8 mouse cellular contexts compared by ENCODE assay signal in genomic region chr4:34686874-34687567, GRCm38 (mm10). TPM values are rescaled to one million over a fixed set of nuclear protein-coding genes. Genes with fewer than 3 reads are reported as not detected.
DNase-seq lines count a peak whose midpoint lies in the region; ATAC-seq and TF ChIP-seq lines count a peak whose summit lies in the region.

Gene Slc35a1, minus strand, starts transcription at chr4:34687438.

- H3K9me3 ChIP-seq in ES-E14 (ENCODE audit: control insufficient read depth, insufficient read depth, low read depth, low read length): no peaks in the 10 kb centered on the region
- H3K9me3 ChIP-seq in forebrain, embryonic 15.5 days: no peaks in the 10 kb centered on the region
- H3K9me3 ChIP-seq in lung, embryonic 14.5 days (ENCODE audit: low read depth, low read length): no peaks in the 10 kb centered on the region

- peak; percentile 59 for DNase-seq in ES-E14 (ENCODE audit: low read depth, low spot score)
- peak; percentile 96 for DNase-seq in cerebellum, adult 11-12 months
- peak; percentile 89 for DNase-seq in heart, postnatal 25 days (ENCODE audit: low spot score)
- DNase-seq in layer of hippocampus, adult 2 months (ENCODE audit: low spot score in 2 of 2): peak; percentile 93 to 95
- peak; percentile 95 for DNase-seq in lung, embryonic 14.5 days
- peak; percentile 93 for DNase-seq in thymus, adult 2 months

- under 1% methylated on average over 63 of the region's 65 CpGs for WGBS in forebrain, embryonic 15.5 days
- WGBS in lung, embryonic 14.5 days: under 1% methylated on average over 65 of the region's 65 CpGs
- WGBS in olfactory bulb, adult 2 months: under 1% methylated on average over 65 of the region's 65 CpGs
- WGBS in thymus, adult 2 months: 1% methylated on average over 65 of the region's 65 CpGs

- ATAC-seq in forebrain, embryonic 15.5 days (replicated peaks): peak; percentile 99
- peak; percentile 96 for ATAC-seq in lung, embryonic 14.5 days (ENCODE audit: insufficient read depth)

- H3K36me3 ChIP-seq in ES-E14 (ENCODE audit: control insufficient read depth, insufficient read depth, low read length, poor library complexity, severe bottlenecking): no peaks in the 10 kb centered on the region
- peaks cover 12% of the 10 kb centered on the region for H3K36me3 ChIP-seq in forebrain, embryonic 15.5 days
- peaks cover 8% of the 10 kb centered on the region for H3K36me3 ChIP-seq in lung, embryonic 14.5 days (ENCODE audit: insufficient read depth)
- 0 out of 2 replicates have a peak, but pooled peaks cover 4% of the 10 kb centered on the region for H3K36me3 ChIP-seq in thymus, adult 2 months (ENCODE audit: control insufficient read depth, insufficient read depth, low read length)

- TF ChIP-seq CTCF in layer of hippocampus, adult 2 months (conservative IDR thresholded peaks at IDR 0.05): peak; percentile 42
- no peak for TF ChIP-seq CTCF in lung, embryonic 14.5 days (IDR thresholded peaks at IDR 0.05; ENCODE audit: low read depth)
- TF ChIP-seq CTCF in olfactory bulb, adult 2 months (IDR thresholded peaks at IDR 0.05; ENCODE audit: insufficient read depth, low read depth, low read length): no peak
- TF ChIP-seq CTCF in thymus, adult 2 months (IDR thresholded peaks at IDR 0.05; ENCODE audit: borderline replicate concordance, control insufficient read depth, extremely low read depth, insufficient read depth, low read length, poor library complexity): peak; percentile 71; the same call in 1 of the 2 replicates

- H3K27me3 ChIP-seq in forebrain, embryonic 15.5 days: no peaks in the 10 kb centered on the region
- H3K27me3 ChIP-seq in lung, embryonic 14.5 days (ENCODE audit: insufficient read depth, low read length): no peaks in the 10 kb centered on the region
- no peaks in the 10 kb centered on the region for H3K27me3 ChIP-seq in thymus, adult 2 months (ENCODE audit: control insufficient read depth, insufficient read depth, low read length)

- H3K9ac ChIP-seq in ES-E14 (ENCODE audit: insufficient read depth, low read depth, low read length, poor library complexity, severe bottlenecking): peak within 1 kb of the TSS; percentile 74
- peak within 1 kb of the TSS; percentile 94 for H3K9ac ChIP-seq in forebrain, embryonic 15.5 days (replicated peaks)
- peak within 1 kb of the TSS; percentile 89 for H3K9ac ChIP-seq in lung, embryonic 14.5 days

- TF ChIP-seq POLR2A in olfactory bulb, adult 2 months (IDR thresholded peaks at IDR 0.05; ENCODE audit: insufficient read depth, low read depth, low read length): peak; percentile 75
- TF ChIP-seq POLR2A in thymus, adult 2 months (IDR thresholded peaks at IDR 0.05; ENCODE audit: control insufficient read depth, extremely low read depth, insufficient read depth, low read length, poor library complexity): peak; percentile 74

- H3K4me1 ChIP-seq in ES-E14 (ENCODE audit: control insufficient read depth in 2 of 2, insufficient read depth in 2 of 2, low read length in 2 of 2, poor library complexity in 1 of 2): 0 out of 4 replicates have a peak, but pooled peaks cover 0 to 2% of the 10 kb centered on the region in 2 experiments
- H3K4me1 ChIP-seq in forebrain, embryonic 15.5 days: peaks cover 16% of the 10 kb centered on the region
- no peaks in the 10 kb centered on the region; the same call in 1 of the 2 replicates for H3K4me1 ChIP-seq in lung, embryonic 14.5 days (ENCODE audit: insufficient read depth)
- H3K4me1 ChIP-seq in olfactory bulb, adult 2 months (ENCODE audit: control insufficient read depth, insufficient read depth, low read length): peaks cover 2% of the 10 kb centered on the region; the same call in 1 of the 2 replicates
- no peaks in the 10 kb centered on the region for H3K4me1 ChIP-seq in thymus, adult 2 months (replicated peaks; ENCODE audit: control insufficient read depth, insufficient read depth, low read length)

- H3K27ac ChIP-seq in ES-E14 (ENCODE audit: insufficient read depth, low read depth, low read length, poor library complexity, severe bottlenecking): no peak within 1 kb of the TSS
- peak within 1 kb of the TSS; percentile 95 for H3K27ac ChIP-seq in forebrain, embryonic 15.5 days (replicated peaks)
- peak within 1 kb of the TSS; percentile 97 for H3K27ac ChIP-seq in layer of hippocampus, adult 2 months
- peak within 1 kb of the TSS; percentile 97 for H3K27ac ChIP-seq in lung, embryonic 14.5 days (ENCODE audit: low read depth)
- peak within 1 kb of the TSS; percentile 66 for H3K27ac ChIP-seq in olfactory bulb, adult 2 months (ENCODE audit: insufficient read depth, low read depth, low read length)
- H3K27ac ChIP-seq in thymus, adult 2 months (ENCODE audit: control insufficient read depth, insufficient read depth, low read length): no peak within 1 kb of the TSS

- intact Hi-C loops in heart, postnatal 25 days (cut with DNase I): loop anchor here (2.0 to 10.0 kb wide), 3 partner anchors 92 to 538 kb away; partner anchors contain the start of genes C9orf72 and Smim8

- H3K4me2 ChIP-seq in forebrain, embryonic 15.5 days (replicated peaks): peak within 1 kb of the TSS; percentile 43
- H3K4me2 ChIP-seq in lung, embryonic 14.5 days: peak within 1 kb of the TSS; percentile 69

- in situ Hi-C loops in ES-E14 (cut with MboI; ENCODE audit: low sequenced_read_pairs in 2 of 2, unreplicated experiment in 2 of 2): no loop called here

- H3K4me3 ChIP-seq in ES-E14 (ENCODE audit: insufficient read depth in 1 of 2, low read depth in 1 of 2, low read length in 2 of 2, poor library complexity in 1 of 2, severe bottlenecking in 1 of 2): peak within 1 kb of the TSS; percentile 79 to 93
- peak within 1 kb of the TSS; percentile 82 for H3K4me3 ChIP-seq in forebrain, embryonic 15.5 days
- peak within 1 kb of the TSS; percentile 69 for H3K4me3 ChIP-seq in layer of hippocampus, adult 2 months
- peak within 1 kb of the TSS; percentile 77 for H3K4me3 ChIP-seq in lung, embryonic 14.5 days (ENCODE audit: low read depth, low read length)
- H3K4me3 ChIP-seq in olfactory bulb, adult 2 months (ENCODE audit: insufficient read depth, low read depth, low read length): peak within 1 kb of the TSS; percentile 79
- peak within 1 kb of the TSS; percentile 94 for H3K4me3 ChIP-seq in thymus, adult 2 months (ENCODE audit: control insufficient read depth, insufficient read depth, low read length)

TF ChIP-seq in ES-E14, 5 proteins besides CTCF, POLR2A, EP300 and RAD21:
- TF ChIP-seq CHD2 (IDR thresholded peaks at IDR 0.05; ENCODE audit: low read depth, low read length) (no peak), MAFK (IDR thresholded peaks at IDR 0.05; ENCODE audit: insufficient read depth, low read depth, low read length) (no peak), HCFC1 (IDR thresholded peaks at IDR 0.05; ENCODE audit: borderline replicate concordance, insufficient read depth, low read length) (peak; percentile 79)

RNA-seq across cellular contexts. Expression of gene Slc35a1, which starts in this region (rescaled TPM):
- total RNA-seq in ES-E14 (2012; rRNA removed): 35.9 and 36.9 TPM in 2 replicates
- 50.6 and 52.3 TPM in 2 replicates for polyA plus RNA-seq in forebrain, embryonic 15.5 days (2015; fragmentation: Nextera tagmentation; extraction: Ambion mirVana)
- 10 to 100 TPM; 15.0 to 16.1 TPM for total RNA-seq in heart, postnatal 25 days (2021)
- total RNA-seq in layer of hippocampus, adult 2 months (2021): 10 to 100 TPM; 18.0 to 21.4 TPM
- 52.5 and 59.4 TPM in 2 replicates for polyA plus RNA-seq in lung, embryonic 14.5 days (2014; fragmentation: Nextera tagmentation; extraction: Ambion mirVana)
- polyA plus RNA-seq in olfactory bulb, adult 2 months (2012; ENCODE audit: insufficient read depth, insufficient read length, low replicate concordance, missing spikeins): not detected in 2 replicates
- 9.0 and 10.6 TPM in 2 replicates for polyA plus RNA-seq in thymus, adult 2 months (2012; rRNA removed)

Comparison
In these comparisons a context has a peak if more than half of its experiments do, and no peak if none do; other contexts are left out.
1. RNA of gene Slc35a1 (polyA plus RNA-seq): 52.5 to 59.4 TPM in lung, embryonic 14.5 days, 50.6 to 52.3 TPM in forebrain, embryonic 15.5 days and 9.0 to 10.6 TPM in thymus, adult 2 months; not detected in olfactory bulb, adult 2 months; every median in the first group is over 10 times any median in the second.
2. H3K27ac ChIP-seq: peak in forebrain, embryonic 15.5 days (single experiment), layer of hippocampus, adult 2 months (single experiment), lung, embryonic 14.5 days (single experiment) and olfactory bulb, adult 2 months (single experiment); none in ES-E14 (single experiment) and thymus, adult 2 months (single experiment).
3. CTCF ChIP-seq: peak in layer of hippocampus, adult 2 months (single experiment) and thymus, adult 2 months (single experiment); none in lung, embryonic 14.5 days (single experiment) and olfactory bulb, adult 2 months (single experiment).
4. Peak in every context shown above with its lines, with median percentiles within 50 percentile points of each other: DNase-seq, H3K4me3 ChIP-seq and H3K9ac ChIP-seq.